Mouse (Mus musculus): ENCODE data around the gene Degs1.

- no peak for TF ChIP-seq CTCF (IDR thresholded peaks at IDR 0.05; ENCODE audit: borderline replicate concordance, insufficient read depth, low read depth, low read length)
- no peak for TF ChIP-seq POLR2A (IDR thresholded peaks at IDR 0.05; ENCODE audit: borderline replicate concordance, insufficient read depth, low read length)
Observed at GRCm38 (mm10) chr1:182302176-182302870, 19.7 kb upstream of the Degs1 start.
